Mouse (Mus musculus) lung, postnatal 4 days (tissue): Measurements from ENCODE around the gene Nkd1.
A peak's percentile ranks its signal among the peaks of the same experiment; 100 is the strongest.

Experiments
- DNase-seq, 2 experiments: peaks; one replicate each; pipeline ENCODE4 v3.0.0; 2021

Nkd1 gene

DNA sequence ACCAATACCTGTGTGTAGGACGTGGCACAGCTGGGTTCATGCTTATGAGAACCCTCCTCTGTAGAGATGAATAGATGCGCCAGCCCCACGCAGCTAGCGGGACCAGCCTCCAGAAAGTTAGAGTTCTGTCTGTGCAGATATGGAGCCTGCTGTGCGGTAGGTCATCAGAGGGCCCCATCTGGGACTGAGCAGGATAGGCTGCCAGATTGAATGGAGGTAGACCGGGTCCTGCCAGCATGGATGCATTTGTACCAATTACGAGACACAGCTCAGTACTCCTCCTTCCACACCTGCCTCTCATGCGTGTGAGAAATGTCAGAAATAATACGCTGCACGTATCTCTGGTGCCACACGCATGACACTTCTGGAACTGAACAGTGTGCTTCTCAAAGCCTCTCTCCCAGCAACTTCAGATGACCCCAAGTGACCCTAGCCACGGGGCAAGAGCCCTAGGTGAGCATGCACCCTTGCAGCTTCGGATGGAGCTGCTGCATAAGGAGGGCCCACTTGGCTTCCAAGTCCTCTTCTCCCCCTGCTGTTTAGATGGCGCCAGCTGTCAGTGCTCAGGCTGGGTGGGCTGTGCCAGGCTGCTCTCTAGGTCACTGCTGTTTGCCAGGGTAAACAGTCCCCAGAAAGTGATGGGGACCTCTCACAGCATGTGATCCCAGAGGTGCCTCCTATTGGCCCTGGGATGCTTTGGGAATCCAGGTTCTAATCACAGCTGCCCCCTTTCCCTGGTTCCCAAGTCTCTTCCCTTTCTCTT is 57.4 kb downstream of the Nkd1 start:
- no peak for DNase-seq

DNA sequence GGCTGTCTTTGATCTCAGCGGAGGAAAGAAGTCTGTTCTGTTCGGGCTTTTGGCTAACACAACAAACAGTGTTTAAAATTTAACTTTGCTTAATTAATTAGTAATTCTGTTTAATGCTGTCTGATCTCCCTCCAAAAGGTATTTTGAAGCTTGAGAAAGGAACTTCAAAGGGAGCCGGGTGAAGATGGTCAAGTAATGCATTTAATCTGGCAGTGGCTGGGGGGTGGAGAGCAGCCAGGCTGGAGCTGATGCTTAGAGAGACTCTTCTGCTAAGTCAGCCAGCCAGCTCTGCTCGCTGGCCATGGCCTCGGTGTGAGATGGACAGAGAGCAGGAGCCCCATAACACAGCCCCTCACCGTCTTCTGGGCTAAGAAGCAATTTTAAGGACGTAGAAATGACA is 58.1 kb downstream of the Nkd1 start:
- no peak for DNase-seq

DNA sequence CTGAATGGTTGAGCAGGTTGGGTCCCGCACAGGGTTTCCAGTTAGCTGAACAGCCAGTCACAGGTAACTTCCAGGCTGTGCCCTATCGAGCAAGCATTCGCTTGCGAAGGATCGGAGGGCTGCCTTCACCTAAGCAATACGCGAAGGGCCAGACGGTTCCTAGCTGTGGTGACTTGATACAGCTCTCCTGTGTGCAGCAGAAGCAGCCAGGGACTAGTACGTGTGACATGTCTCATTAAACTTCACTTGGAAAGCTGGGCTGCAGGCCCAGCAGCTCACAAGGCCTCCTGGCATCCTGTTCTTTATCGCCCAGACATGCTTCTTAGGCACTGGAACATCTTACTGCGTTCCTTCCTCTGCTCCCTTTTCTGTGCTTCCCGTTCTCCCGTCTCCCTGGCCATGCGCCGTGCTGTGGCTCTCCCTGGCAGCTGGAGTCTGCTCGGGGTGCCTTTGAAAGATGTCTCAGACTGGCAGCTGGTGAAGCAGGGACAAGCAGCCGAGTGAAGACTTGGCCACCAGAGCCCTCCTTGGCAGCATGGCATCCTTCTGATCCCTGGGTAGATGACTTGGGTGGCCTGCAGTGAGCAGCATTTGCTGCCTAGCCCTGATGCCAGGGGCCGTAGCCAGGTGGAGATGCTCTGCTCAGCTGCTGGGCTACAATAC is 58.6 kb downstream of the Nkd1 start:
- peak in 1 of 2 experiments; percentile 64 for DNase-seq

DNA sequence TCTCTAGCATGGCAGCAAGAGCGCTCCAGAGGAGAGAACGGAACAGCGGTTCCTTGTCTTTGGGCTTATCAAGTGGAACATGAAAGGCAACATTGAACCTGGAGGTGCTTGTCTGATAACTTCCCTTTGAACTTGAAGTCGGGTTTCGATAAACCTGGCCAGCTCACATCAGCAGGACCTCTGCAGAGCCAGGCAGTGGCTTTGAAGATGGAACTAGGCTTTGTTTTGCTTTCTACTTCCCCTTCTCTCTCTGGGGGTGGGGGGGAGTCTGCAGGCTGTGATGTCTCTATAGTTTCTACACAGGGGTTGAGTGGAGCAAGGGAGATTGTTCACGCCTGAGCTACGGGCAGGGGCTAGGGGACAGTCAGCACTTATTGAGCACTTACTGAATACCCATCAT is 59.6 kb downstream of the Nkd1 start:
- DNase-seq: no peak

DNA sequence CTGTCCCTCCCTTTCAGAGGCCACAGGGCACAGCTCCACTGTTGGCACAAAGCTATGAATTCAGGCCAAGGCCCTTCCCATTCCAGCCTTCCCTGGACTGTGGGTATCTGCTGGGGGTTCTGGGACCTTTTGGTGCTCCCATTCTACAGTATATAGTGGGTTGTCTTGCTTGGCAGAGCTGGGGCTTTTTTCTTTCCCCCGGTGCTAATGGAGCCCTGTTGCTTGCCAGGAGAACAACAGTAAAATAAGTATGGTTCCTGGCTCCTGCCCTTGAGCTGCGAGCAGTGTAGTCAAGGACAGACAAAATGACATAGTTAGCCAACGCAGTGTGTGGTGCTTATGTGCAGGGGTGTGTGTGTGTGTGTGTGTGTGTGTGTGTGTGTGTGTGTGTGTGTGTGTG is 62.7 kb downstream of the Nkd1 start:
- DNase-seq: no peak

DNA sequence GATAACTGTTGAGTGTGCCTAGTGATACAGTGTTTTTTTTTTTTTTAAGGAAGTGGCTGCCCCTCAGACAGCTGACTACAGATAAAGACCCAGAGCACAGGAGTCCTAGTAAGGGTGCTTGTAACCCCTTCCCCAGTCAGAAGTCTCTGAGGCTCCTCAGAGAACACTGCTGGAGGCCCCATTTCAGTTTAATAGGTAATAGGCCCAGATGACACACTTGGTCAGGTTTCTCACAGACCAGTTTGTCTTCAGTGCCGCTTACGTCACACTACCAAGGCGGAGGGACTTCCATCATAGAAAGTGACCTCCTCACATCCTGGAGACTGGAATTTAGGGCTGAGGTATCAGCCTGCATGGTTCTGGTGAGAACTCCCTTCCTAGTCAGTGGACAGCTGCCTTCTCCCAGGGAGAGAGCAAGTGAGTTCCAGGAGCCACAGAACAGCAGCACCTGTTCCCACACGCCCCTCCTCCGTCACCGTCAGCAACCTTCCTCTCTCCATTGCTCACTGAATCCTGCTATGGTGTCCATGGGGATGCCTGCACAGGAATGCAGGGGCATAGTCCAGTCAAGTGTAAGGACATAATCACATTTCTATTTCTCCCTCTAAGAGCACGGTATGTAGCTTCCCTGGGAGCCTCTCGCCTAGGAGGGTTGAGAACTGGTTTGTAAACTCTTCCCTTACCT is 67.2 kb downstream of the Nkd1 start:
- no peak for DNase-seq

DNA sequence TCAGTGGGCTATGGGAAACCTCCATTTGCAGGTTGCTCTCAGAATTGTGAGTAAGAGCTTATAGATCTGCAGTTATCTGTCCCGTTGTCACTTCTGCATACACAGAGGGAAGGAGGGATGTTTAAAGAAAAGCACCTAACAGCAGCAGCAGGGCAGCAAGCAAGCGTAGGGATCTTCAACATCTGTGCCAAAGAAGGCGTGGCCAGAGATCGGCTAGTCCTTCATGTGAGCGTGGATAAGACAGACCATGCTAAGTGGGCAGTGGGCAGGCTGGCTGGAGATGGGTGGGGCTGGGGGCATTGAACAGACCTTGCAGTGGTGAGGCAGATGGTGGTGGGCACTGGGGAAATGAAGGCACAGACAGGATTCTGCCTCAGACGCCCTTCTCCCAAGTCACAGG is 69.1 kb downstream of the Nkd1 start:
- no peak for DNase-seq

DNA sequence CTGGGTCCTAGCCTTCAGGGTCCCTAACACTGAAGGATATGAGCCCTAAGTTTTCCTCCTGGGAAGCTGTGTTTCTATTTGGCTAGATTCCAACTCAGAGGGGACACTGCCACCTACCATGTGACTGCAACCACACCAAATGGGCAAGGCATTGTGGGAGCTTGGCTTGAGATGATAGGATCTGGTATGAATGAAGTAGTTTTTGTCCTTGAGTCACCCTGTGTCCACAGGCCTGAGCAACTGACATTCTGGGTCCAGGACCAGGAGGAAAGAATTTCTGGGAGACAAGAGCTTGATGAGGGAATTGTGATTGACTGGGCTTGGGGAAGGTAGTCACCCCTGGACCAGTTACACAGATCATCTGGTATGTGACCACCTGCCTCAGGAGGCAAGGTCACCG is 72.8 kb downstream of the Nkd1 start:
- no peak for DNase-seq

DNA sequence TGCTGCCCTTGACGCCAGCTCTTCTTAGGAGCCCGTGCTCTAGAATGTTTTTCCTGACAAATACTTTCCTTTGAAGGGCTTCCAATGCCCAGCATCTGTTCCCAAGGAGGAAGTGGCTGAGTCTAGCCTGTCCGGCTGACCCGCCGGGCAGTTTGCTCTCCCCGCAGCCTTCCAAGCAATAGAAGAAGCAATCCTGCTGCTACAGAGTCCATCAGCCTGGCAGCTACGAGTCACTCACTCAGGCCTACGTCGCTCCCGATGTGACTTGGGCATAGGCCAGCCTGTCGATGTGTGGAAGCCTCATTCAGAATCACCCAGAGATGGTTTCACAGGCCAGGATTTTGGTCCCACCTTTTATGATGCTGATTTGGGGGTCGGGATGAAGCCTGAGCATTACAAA is 74.9 kb downstream of the Nkd1 start:
- DNase-seq: no peak

DNA sequence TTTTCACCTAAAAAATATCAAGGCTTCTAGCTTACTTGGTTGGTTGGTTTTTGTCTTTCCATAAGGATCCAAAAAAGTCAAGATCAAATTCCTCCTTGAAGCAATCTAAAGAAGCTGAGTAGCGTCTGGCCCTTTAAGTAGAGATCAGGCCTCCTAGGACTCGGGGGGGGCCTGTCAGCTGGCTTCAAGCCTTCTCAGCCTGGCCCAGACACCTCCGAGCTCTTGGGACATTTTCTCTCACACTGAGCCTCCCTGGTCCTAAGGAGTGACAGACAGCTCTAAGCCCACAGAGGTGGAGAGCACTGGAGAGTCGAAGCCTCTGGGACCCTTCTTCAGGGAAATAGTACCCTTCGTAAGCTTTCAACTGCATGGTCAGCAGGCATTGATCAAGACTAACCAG is 77.4 kb downstream of the Nkd1 start:
- no peak for DNase-seq

DNA sequence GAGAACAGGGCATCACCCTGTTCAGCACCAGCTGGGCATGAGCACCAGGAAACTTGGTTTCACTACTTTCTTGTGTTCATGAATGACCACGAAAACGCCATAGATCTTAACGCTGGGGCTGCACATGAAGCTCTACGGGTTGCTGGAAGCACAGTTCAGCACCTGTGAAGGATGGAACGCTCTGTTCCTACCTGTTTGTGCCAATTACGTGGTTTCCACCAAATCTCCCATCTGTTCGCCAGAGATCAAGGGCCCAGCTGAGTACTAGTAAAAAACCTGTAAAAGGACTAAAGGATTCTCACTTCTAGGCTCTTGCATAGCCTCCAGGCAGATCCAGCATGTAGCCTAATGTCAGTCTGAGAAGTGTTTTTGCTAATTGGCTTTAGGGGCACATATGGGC is 78.3 kb downstream of the Nkd1 start:
- no peak for DNase-seq

DNA sequence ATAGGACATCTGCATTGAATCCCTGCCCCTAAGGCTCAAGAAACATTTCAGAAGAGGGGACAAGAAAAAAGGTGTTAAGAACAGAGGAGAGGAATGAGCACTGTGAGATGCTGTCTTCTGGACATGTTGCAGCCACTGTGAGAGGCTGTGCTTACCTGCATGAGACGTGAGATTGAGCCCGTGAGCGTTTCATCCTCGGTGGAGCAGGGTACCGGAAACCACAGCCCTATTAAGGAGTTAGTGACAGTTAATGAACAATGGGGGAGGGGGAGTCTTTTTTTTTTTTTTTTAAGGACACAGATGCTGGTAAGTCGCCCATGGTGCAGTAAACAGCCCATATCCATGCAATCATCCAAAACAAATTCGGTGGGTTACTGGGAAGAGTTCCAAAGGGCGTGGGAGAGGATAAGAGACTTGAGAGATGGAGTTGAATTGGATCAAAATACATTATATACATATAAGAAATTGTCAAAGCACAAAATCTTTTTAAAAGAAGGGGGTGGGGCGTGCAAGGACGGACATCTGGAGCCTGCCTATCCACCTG is 82.4 kb downstream of the Nkd1 start:
- DNase-seq: no peak

DNA sequence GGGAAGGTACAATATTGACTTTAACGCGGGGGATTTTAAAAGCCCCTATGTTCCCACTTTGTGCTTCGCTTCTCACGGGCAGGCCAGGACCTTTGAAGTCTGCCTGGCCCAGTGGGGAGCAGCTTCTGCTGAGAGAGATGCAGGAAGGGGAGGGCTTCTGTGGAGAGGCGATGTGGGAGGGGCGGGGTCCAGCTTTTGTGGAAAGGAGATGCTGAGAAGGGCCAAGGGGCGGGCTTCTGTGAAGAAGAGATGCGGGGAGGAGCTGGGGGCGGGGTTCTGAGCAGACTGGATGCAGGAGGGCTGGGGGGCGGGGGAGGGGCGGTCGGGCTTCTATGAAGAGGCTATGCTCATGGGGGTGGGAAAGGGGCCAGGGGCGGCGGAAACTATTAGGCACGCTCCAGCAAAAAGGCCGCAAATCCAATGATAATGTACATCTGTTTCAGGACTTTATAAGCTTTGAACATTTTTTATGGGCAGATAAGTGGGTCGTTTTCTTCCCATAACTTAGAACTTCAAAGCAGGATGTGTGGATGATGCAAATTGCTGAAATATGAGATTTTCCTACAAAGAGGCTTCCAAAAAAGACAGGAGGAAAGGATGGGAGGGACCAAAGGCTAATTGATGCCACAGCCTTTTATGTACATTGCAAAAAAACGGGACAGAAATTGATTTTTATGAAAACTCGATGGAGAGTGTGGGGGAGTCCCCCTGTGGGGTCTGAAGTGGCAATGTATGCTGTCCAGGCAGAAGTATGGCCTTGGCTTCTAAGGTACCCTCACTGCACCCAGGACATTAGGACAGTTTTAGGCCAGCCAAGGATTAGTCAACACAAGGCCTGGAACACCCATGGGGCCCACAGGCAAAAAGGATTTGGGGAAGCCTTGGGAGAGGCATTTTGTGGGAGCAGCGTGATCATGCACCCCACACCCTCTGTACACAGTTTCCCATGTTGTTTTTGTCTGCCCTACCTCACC is 83.2 kb downstream of the Nkd1 start:
- peak; percentile 82 to 90 for DNase-seq

DNA sequence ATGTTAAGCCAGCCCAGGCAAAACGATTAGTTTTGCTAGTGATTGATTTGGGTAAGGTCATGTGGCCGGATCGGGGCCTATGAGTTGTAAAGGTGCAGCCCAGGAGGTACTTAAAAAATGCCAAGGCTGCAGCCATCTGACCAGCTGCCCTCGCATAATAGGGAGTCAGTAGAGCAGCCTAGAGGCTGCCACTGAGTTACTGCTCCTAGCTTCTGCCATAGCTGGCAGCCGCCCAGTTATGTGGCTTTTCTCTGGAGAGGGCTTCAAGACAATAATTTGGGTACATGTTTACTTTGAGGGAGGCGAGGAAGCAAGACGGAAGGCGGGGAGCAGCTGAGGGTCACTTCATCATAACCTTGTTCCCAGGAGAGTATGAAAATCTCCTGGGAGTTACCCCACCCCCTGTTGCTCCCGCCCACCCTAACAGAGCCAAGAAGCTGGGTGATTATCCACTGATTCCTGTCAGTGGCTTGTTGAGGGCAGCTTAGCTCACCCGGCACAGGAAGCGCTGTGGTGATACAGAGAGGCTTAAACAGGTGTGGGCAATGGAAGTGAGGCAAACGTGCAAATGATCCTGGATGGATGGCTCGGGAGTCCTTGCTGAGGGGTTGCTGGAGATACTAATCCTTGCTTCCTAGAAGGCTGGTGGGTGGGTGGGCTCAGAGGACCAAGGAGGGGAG is 84.3 kb downstream of the Nkd1 start:
- DNase-seq: peak; percentile 43 to 65

DNA sequence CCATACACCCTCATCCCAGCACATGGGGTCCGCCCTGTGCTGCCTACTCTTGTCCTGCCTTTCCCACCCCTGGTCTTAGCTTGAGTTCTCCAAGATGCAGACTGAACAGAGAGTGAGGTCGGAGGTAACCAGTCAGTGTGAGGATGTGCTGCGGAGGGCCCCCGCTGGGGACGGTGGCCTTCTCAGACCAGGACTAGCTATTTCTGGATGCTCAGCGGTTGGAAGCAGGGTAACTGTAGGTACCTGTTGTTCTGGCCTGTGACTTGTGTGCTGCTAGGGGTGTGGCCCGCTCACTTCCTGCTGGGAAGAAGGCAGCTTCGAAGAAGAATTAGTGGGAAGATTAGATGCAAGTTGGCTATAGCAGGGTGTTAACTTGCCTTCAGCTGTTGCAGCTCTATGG is 87.9 kb downstream of the Nkd1 start:
- DNase-seq: no peak

DNA sequence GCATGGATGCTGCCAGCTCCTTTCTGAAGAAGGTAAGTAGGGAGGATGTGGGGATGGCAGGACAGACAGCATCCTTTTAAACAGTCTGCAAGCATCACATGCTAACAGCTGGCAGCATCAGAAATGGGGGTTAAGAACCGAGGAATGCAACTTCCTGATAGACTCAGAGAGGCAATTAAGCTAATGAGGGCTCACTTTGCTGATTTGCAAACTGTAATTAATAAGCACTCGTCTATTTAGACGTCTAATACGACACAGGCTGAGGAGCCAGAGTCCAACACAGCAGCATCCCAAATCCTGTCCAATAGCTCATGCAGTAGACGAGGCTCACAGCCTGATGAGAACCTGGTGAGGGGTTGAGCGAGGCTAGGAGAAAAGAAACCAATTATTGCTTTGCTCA is 89.1 kb downstream of the Nkd1 start:
- no peak for DNase-seq

DNA sequence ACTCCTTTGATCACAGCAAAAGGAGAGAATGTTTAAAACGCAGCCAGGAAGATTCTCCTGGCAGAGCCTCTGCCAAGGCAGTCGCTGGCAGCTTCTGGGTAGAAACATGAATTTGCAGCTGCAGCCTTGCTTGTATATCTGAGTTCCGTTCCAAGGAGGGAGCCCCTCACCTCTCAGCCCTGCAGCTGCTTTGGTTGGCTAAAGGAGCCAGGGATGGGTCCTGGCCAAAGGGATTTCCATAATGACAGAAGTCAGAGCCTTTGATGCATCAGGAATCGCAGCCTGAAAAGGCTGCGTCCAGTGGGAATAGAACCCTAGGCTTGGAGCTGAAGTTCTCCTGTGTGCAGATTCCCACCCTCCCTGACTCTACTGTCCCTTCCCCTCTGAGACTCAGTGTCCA is 93.8 kb downstream of the Nkd1 start:
- DNase-seq: no peak

DNA sequence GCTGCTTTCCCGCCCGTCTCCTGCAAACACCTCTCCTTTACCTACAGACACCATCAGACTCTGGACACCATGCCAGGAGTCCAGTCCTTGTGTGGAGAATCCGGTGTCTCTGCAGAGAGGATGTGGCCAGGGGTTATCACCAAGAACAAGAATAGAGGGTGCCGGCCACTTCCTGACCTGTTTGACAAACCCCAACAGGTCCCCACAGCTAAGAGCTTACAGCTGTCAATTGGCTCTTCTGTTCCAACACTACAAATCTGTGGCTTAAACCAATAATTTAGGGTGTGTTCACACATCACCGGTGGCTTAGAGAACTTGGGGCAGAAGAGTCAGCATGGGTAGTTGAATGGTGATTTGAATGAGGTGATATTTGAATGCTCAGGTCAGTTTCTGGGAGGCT is 97.5 kb downstream of the Nkd1 start:
- DNase-seq: no peak

DNA sequence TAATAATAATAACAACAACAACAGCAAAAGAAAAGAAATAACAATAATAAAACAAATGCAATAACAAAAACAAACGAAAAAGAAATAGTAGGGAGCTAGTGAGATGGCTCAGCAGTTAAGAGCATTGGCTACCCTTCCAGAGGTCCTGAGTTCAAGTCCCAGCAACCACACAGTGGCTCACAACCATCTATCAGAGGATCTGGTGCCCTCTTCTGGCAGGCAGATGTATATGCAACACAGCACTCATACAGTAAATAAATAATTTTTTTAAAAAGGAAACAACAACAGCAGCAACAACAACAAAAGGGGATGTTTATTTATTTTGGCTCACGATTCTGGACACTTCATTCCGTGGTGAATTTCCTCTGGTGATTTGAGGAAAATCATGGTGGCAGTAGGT is 98.4 kb downstream of the Nkd1 start:
- DNase-seq: no peak

DNA sequence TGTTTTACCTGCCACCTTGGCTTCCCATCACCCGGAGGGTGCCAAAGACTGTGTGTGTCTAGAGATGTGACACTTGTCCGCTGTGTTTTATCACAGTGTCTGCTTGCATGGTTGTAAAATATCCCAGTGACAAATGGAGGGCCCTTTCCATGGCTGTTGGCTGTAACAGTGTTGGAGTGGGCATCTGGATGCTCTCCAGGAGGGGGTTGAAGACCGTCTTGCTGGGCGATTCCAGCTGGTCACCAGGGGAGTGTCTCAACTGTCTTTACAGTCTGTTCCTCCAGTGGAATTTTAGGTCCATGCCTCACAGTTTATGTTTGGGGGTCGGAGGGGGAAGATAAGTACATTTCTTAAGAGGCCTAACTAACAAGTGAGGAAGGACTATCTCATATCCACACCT is 99.8 kb downstream of the Nkd1 start:
- no peak for DNase-seq

DNA sequence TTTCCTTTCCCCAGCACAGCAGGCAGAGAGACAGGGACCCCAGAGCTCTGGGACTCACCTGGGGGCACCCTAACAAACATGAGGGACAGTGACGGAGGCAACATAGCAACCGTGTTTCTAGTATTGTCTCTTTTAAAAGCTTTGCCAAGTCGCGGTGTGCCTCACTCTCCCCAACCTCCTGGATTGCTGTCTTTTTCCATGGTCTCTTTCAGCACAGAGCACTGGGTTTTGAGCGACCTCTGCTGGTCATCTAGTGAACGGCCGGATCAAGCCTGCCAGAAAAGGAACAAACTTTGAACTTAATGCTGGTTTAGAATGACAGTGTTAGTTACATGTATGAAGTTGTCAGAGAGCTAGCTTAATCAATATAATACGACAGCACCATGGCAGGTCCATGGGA is 100.3 kb downstream of the Nkd1 start:
- DNase-seq: peak; percentile 75 to 86

DNA sequence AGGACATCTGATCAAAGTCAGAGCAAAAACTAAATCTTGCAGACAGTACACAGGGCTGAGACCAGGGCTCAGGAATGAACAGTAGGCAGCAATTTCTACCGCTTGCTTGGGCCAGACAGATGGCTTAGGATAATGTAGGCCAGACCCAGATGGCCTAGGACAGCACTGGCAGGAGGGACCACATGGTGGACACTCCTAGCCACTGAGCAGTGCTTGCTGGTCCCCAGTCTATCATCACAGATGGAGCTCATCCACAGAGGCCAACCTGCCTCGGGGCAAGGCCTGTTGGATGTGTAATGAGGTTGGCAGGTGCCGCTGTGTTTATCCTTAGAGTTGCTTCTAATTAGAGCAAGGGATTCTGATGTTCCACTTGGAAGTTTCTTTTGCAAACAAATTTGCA is 102.2 kb downstream of the Nkd1 start:
- no peak for DNase-seq
